Mouse (Mus musculus) liver, embryonic 14.5 days (tissue): ENCODE results near the gene Exoc4.

Experiments used
- CTCF ChIP-seq: IDR thresholded peaks from 2 replicates; pipeline ENCODE4 v1.5.1; 2016; ENCODE audit warnings: antibody characterized with exemption, low read depth, control low read depth
- EP300 ChIP-seq: IDR thresholded peaks from 2 replicates; pipeline ENCODE4 v1.6.1; 2016; ENCODE audit warnings: antibody characterized with exemption, low read depth

- no peak for TF ChIP-seq CTCF
- no peak for TF ChIP-seq EP300
Observed at GRCm38 (mm10) chr6:33263950-33264349, 15.1 kb downstream of the Exoc4 start.
